Mouse (Mus musculus) liver, embryonic 14.5 days (tissue): Measurements from ENCODE around the gene Arid3a. TPM values are rescaled to one million over a fixed set of nuclear protein-coding genes. Genes with fewer than 3 reads are reported as not detected.

ENCODE experiments used
- ATAC-seq: fragments of 200-750 bp; cut with Nextera tagmentation; 2 replicates; pipeline ENCODE4 v1.8.0; 2017; ENCODE audit warnings: moderate number of reproducible peaks, mild to moderate bottlenecking, moderate library complexity; ENCODE audit not compliant: insufficient read depth
- DNase-seq, 3 experiments: peaks; one replicate each; pipeline ENCODE4 v3.0.0-alpha.2; 2012 to 2013; ENCODE audit warnings: low read depth in 3 of 3, low spot score in 3 of 3
- H3K27ac ChIP-seq: fragments of 300-500 bp; sonication (generic); 2 replicates; pipeline ENCODE4 v1.5.1; 2014; ENCODE audit warnings: moderate library complexity, mild to moderate bottlenecking, control low read depth, inconsistent platforms
- H3K27me3 ChIP-seq: fragments of 300-500 bp; sonication (generic); 2 replicates; pipeline ENCODE4 v1.6.1; 2014; ENCODE audit warnings: mild to moderate bottlenecking, low read length, moderate library complexity; ENCODE audit not compliant: control insufficient read depth, insufficient read depth
- H3K36me3 ChIP-seq: fragments of 300-500 bp; sonication (generic); replicated peaks from 2 replicates; pipeline ENCODE4 v1.6.1; 2014; ENCODE audit warnings: low read depth; ENCODE audit not compliant: control insufficient read depth, insufficient read depth
- H3K4me1 ChIP-seq, 2 experiments: fragments of 200-500 bp in 1 of 2; fragments of 300-500 bp in 1 of 2; sonication (generic) in 1 of 2; replicated peaks; 2 replicates each; pipeline ENCODE4 v1.6.1; 2012 to 2014; ENCODE audit warnings: antibody characterized with exemption in 1 of 2, inconsistent platforms in 1 of 2, low read length in 1 of 2; ENCODE audit not compliant: control insufficient read depth in 2 of 2, insufficient read depth in 2 of 2
- H3K4me2 ChIP-seq: fragments of 300-500 bp; sonication (generic); 2 replicates; pipeline ENCODE4 v1.6.1; 2014; ENCODE audit warnings: low read depth, mild to moderate bottlenecking, control low read depth, moderate library complexity
- H3K4me3 ChIP-seq, 2 experiments: fragments of 200-500 bp in 1 of 2; fragments of 300-500 bp in 1 of 2; sonication (generic) in 1 of 2; 2 replicates each; pipeline ENCODE4 v1.5.1; 2012 to 2014; ENCODE audit warnings: low read depth in 2 of 2, low read length in 2 of 2, mild to moderate bottlenecking in 2 of 2, control low read depth in 1 of 2, inconsistent platforms in 1 of 2, moderate library complexity in 1 of 2; ENCODE audit not compliant: insufficient read depth in 1 of 2
- H3K9ac ChIP-seq: fragments of 300-500 bp; sonication (generic); replicated peaks from 2 replicates; pipeline ENCODE4 v1.6.1; 2014; ENCODE audit warnings: mild to moderate bottlenecking, control low read depth, moderate library complexity
- H3K9me3 ChIP-seq: fragments of 300-500 bp; sonication (generic); 2 replicates; pipeline ENCODE4 v1.6.1; 2016; ENCODE audit warnings: low read length, mixed read lengths; ENCODE audit not compliant: control insufficient read depth
- CTCF ChIP-seq: IDR thresholded peaks from 2 replicates; pipeline ENCODE4 v1.5.1; 2016; ENCODE audit warnings: antibody characterized with exemption, low read depth, control low read depth
- EP300 ChIP-seq: IDR thresholded peaks from 2 replicates; pipeline ENCODE4 v1.6.1; 2016; ENCODE audit warnings: antibody characterized with exemption, low read depth
- WGBS: fragments of 180-500 bp; shearing (Covaris S2); extraction: QIAGEN DNeasy Blood & Tissue Kit; methylation state at CpG from one replicate; pipeline ENCODE4 v1.1.7; 2014; ENCODE audit not compliant: insufficient replicate concordance; 5-methylcytosine and 5-hydroxymethylcytosine counted together
- polyA plus RNA-seq, 2 experiments: library from polyadenylated mRNA; depleted of rRNA in 1 of 2; stranded (reverse) in 1 of 2; unstranded in 1 of 2; fragments of >200 nt; fragmentation: Nextera tagmentation in 1 of 2; extraction: Ambion mirVana in 1 of 2; gene quantifications; 2 replicates each; pipeline versions ENCODE4 v1.2.1 to v1.2.3; 2012 to 2014

Arid3a gene
- polyA plus RNA-seq, 2 experiments, result 3.9 to 5.5 TPM

GRCm38 (mm10) chr10:79937775-79938526 lies 11.1 kb downstream of the Arid3a start:
- Histone ChIP-seq H3K9ac (no peak overlapping the region), H3K4me3 (no peak overlapping the region), H3K27me3 (no peaks in the 10 kb centered on the region), H3K27ac (0 out of 2 replicates have a peak overlapping the region, but pooled peaks have one; percentile 25), H3K9me3 (no peaks in the 10 kb centered on the region), H3K4me1 (peaks cover 0 to 12% of the 10 kb centered on the region in 2 experiments; a peak in 3 of 4 replicates), H3K36me3 (no peaks in the 10 kb centered on the region; the same call in 1 of the 2 replicates), H3K4me2 (peak overlapping the region; percentile 24; the same call in 1 of the 2 replicates)
- ATAC-seq (peak; percentile 40), DNase-seq (no peak)
- WGBS, result 60% methylated on average over 11 of the region's 11 CpGs
- TF ChIP-seq EP300 (no peak), CTCF (no peak)

- no peak overlapping the region for H3K9ac ChIP-seq
- DNase-seq, result no peak
- WGBS, result 24% methylated on average over 7 of the region's 7 CpGs
- no peak overlapping the region for H3K27ac ChIP-seq
- H3K36me3 ChIP-seq, result no peaks in the 10 kb centered on the region
- H3K4me1 ChIP-seq, result peaks cover 15 to 33% of the 10 kb centered on the region in 2 experiments
- no peak overlapping the region for H3K4me2 ChIP-seq
- no peak for ATAC-seq
- H3K27me3 ChIP-seq, result no peaks in the 10 kb centered on the region
- TF ChIP-seq EP300, result no peak
- TF ChIP-seq CTCF, result no peak
- no peak overlapping the region for H3K4me3 ChIP-seq
- H3K9me3 ChIP-seq, result no peaks in the 10 kb centered on the region
These were observed 13.9 kb downstream of the Arid3a start for GRCm38 (mm10) chr10:79940749-79941148.

GRCm38 (mm10) chr10:79942988-79943387 lies 16.1 kb downstream of the Arid3a start:
- Histone ChIP-seq H3K9me3 (no peaks in the 10 kb centered on the region), H3K4me2 (no peak overlapping the region), H3K9ac (no peak overlapping the region), H3K4me1 (peaks cover 28 to 36% of the 10 kb centered on the region in 2 experiments), H3K27me3 (no peaks in the 10 kb centered on the region), H3K27ac (no peak overlapping the region; the same call in 1 of the 2 replicates), H3K4me3 (no peak overlapping the region), H3K36me3 (no peaks in the 10 kb centered on the region)
- WGBS, result 68% methylated on average over 1 of the region's 1 CpGs
- DNase-seq, result no peak
- TF ChIP-seq CTCF (no peak), EP300 (no peak)
- no peak for ATAC-seq

GRCm38 (mm10) chr10:79943471-79943901 lies 16.6 kb downstream of the Arid3a start:
- 38% methylated on average over 9 of the region's 9 CpGs for WGBS
- Histone ChIP-seq H3K36me3 (no peaks in the 10 kb centered on the region), H3K9ac (no peak overlapping the region), H3K27me3 (no peaks in the 10 kb centered on the region), H3K4me1 (peaks cover 28 to 34% of the 10 kb centered on the region in 2 experiments), H3K4me2 (no peak overlapping the region; the same call in 1 of the 2 replicates), H3K9me3 (no peaks in the 10 kb centered on the region), H3K27ac (no peak overlapping the region), H3K4me3 (no peak overlapping the region)
- no peak for DNase-seq
- no peak for TF ChIP-seq CTCF
- no peak for TF ChIP-seq EP300
- ATAC-seq, result no peak

GRCm38 (mm10) chr10:79945507-79946234 lies 18.8 kb downstream of the Arid3a start:
- Histone ChIP-seq H3K4me3 (no peak overlapping the region), H3K4me1 (peaks cover 28 to 38% of the 10 kb centered on the region in 2 experiments), H3K27me3 (no peaks in the 10 kb centered on the region), H3K36me3 (no peaks in the 10 kb centered on the region), H3K9me3 (no peaks in the 10 kb centered on the region), H3K4me2 (peak overlapping the region; percentile 27), H3K27ac (no peak overlapping the region; the same call in 1 of the 2 replicates), H3K9ac (no peak overlapping the region)
- DNase-seq, result no peak
- TF ChIP-seq EP300 (no peak), CTCF (no peak)
- 50% methylated on average over 16 of the region's 16 CpGs for WGBS
- no peak for ATAC-seq
